Mouse (Mus musculus) A20 (cell line): ENCODE results near the gene Tamm41.
A peak's percentile ranks its signal among the peaks of the same experiment; 100 is the strongest.

Experiments
- DNase-seq: peaks from one replicate; pipeline ENCODE4 v3.0.0-alpha.2; 2011; ENCODE audit warnings: low read depth, low spot score

Tamm41 gene

DNA sequence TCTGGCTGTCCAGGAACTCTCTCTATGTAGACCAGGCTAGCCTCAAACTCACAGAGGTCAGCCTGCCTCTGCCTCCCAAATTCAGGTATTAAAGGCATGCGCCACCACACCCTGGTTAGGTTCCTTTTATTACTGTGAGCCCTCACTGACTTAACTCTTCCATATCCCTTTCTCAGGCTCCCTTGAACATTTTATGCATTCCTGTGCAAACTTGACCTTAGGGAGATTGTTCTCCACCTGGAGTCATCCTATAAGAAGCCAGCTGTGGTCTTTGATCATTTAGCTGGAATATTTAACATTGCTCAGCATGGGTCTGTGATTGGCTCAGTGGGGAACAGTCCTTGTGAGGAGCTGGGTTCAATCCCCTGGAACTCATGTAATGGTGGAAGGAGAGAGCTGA is 63.3 kb downstream of the Tamm41 start:
- no peak for DNase-seq

DNA sequence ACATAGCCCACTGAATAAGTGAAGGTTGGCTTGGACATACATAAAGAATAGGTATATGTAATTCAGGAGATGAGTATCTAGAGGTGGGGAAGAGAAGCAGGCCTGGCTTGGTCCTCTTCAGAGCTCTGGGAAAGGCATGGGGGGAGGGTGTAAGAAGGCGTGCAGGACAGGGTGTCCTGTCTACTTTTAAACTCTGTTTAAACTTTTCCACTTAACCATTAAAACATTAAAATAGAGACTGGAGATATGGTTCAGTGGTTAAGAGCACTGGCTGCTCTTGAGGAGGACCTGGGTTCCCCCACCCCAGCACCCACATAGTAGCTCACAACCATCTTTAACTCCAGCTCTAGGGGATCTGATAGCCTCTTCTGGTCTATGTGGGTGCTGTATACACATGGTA is 64.7 kb downstream of the Tamm41 start:
- DNase-seq, result peak; percentile 55

DNA sequence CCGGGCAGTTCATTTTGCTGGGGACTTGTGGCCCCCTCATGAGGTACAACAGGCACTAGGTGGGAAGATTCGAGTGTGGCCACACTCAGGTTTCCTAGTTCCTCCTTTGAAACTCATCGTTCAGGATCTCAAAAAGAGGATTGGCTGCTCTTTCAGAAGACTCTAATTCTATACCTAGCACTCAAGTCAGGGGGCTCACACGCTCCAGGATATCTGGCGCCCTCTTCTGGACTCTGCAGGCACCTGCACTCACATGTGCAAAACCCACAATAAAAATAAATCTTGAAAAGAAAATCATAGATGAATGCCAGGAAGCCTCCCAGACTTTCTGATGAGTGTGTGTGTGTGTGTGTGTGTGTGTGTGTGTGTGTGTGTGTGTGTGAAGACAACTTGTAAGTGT is 66.8 kb downstream of the Tamm41 start:
- no peak for DNase-seq

DNA sequence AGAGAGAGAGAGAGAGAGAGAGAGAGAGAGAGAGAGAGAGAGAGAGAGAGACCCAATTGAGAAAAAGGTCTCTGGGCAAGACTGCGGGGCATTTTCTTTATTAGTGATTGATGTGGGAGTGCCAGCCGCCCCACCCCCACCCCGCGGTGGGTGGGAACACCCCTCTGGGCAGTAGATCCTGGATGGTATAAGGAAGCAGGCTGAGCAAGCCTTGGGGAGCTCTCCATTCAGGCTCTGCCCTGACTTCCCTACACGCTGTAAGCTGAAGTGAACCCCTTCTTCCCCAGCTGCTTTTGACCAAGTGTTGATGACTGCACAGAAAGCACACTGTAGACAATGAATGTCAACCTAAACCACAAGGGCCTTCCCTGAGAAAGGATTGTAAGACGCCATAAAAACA is 67.3 kb downstream of the Tamm41 start:
- no peak for DNase-seq

DNA sequence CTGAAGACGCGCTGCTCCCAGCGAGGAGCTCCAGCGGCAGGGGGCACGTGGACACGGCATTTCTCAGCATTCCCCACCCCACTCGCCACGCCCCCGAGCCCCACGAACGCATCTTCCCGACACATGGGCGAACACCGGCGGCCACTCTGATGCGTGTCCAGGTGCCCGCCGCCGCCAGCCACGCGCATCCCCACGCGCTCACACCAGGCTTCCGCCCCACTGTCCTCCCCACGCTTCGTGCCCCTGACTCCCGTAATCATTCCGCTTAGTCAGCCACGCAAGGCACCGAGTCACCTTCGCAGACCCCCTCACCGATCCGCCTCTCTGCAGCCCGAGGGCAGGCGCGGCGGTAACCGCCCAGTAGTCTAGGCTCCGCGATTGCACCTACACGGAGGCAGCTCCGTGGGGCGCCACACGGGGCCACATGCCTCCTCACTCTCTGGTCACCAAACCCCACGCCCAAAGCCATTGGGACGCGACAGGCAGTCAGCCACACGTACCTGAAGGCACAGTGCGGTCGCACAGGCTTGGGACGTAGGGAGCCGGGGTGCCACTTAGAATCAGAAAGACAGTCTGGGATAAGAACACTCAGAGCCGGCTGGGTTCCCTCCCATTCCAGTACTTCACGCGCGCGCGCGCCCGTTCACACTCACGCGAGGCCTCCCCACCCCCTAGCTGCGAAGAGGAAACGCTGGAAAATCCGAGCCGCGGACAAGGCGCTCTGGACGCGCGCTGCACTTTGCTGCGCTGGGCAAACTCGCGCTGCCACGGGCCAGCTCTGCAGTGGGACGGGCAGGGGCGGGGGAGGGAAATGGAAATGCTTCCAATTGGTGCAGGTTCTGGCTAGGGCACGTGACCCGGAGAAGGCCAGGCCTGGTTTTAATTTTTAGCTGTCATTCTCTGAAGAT is 68.2 kb downstream of the Tamm41 start, which contains the start of gene Vgll4:
Gene Vgll4, minus strand, starts transcription at position 782 of the 908 bp plus-strand sequence.
- DNase-seq, result peak; percentile 82

DNA sequence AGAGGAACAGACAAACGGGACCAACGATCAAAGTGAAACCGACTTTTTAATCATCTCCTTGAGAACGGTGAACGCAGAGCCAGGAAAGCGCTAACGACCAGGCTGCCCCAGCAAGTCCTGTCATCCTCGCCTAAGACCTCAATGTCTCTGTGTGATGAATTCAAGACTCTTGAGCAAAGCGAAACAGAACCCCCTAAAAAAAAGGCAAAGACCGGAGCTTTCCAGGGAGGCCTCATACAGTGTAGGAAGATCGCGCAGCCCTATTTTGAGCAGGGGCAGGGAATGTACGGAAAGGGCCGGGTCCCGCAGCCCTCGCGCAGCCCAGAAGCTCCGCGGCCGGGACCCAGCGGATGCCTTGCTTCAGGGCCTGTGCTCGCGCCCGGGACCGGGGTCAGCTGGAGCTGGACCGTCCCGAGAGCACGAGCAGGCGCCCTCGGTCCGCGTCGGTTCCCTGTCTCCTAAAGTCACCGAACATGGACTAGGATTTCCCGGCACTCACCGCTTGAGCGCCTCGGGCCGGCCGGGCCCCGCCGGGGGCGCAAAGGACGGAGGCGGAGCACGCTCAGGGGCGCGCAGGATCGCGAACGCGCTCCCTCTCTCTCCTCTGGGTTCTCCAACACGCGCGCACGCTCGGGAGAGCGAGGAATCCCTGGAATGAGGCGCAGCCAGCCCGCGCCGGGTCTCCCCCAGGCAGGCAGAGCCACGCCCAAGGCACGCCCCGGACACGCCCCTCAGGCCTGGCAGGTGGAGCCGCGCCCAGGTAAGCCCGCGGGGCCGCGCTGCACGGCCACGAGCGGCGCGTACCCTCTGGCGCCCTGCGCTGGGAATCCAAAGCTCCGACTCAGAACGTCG is 69.1 kb downstream of the Tamm41 start:
- peak; percentile 82 for DNase-seq

DNA sequence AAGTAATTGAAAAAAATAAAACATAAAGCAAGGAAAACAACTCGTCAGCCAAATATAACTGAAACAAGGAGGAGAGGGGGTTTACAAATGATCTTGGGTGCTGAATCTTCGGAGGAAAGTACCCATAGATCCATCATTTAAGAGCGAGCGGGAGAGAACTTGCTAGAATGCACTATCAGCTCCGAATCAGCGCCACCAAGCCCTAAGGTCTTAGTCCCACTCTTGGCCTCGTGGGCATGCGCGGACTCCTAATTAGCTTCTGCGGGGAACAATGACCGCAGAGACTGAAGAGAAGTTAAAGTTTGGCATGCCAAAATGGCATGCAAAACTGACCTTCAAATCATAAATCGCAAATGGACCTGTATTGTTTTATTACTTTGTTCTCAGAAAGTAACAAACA is 70.1 kb downstream of the Tamm41 start:
- peak; percentile 84 for DNase-seq

DNA sequence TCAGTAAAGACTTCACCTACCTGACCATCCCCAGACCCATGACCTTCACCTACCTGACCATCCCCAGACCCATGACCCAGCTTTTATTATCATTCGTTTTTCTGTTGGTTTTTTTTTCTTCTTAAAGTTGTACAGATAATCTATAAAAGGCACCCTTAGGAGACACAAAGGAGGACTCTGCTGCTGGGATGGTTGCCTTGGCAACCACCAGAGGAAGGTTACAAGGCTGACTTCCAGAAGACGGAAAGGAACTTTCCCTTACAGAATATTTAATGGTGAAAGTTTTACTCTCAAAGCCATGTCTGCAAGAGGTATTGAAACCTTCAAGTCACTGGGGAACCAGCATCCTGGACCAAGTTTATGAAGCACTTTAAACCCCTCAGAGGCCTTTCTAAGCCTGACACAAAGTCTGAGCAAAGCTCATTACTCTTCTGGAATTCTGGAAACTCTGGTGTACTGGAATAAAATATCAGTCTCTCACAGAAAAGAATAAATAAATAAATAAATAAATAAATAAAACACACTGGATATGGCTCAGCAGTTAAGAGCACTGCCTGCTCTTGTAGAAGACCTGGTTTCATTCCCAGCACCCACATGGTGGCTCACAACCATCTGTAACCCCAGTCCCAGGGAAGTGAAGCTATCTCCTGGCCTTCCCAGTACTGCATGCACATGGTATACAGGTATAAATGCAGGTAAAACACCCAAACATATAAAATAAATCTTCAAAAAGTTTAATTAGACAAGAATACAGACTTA is 71.1 kb downstream of the Tamm41 start:
- DNase-seq, result no peak

DNA sequence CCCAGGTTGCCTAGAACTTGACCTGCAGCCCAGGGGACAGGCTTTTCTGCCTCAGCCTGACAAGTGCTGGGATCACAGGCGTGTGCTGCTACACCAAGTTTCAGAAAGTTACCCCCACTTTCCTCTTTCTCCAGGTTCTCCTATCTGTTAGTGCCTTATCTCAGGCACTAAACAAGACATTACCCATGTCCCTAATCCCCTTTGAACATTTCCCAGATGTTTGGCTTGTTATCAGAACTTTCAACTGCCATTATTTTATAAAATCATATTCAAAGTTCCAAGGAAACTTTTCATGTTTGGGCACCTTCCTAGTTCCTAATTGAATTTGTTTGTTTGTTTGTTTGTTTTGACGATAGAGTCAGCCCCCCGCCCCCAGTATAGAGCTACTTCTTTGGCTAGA is 71.9 kb downstream of the Tamm41 start:
- DNase-seq, result no peak

DNA sequence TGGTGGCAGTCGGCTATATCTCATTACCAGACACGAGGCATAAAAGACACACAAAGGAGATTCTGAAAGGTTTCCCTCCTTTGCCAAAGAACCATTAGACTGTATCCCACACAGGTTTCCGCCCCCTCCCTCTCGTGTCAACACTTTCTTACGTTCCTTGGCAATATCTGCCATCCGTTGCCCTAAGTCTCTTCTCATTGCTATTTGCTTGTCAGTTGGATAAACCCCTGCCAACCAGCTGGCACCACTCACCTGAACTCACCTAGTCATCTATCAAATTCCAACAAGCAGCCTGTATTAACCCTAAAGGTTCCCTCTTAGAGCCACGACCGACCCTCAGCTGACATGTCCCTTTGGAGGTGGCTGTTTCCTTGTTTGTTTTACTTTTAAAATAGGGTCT is 72.3 kb downstream of the Tamm41 start:
- DNase-seq, result no peak

DNA sequence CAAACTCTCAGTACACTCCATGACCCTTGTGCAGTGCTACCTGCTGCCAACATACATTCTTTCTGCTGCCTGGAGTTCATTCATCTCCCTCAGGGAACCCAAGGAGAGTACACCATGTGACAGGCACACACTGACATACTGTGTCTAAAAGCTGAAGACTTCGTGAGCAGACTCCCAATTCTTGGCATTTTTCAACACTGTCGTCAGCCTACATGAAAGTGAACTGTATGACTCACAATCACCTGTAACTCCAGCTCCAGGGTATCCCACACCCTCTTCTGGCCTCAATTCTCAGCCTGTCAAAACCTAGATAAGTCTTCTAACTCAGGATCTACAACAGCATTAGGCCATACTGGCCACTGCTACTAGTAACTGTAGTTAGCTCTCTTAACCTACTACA is 73.4 kb downstream of the Tamm41 start:
- DNase-seq, result no peak

DNA sequence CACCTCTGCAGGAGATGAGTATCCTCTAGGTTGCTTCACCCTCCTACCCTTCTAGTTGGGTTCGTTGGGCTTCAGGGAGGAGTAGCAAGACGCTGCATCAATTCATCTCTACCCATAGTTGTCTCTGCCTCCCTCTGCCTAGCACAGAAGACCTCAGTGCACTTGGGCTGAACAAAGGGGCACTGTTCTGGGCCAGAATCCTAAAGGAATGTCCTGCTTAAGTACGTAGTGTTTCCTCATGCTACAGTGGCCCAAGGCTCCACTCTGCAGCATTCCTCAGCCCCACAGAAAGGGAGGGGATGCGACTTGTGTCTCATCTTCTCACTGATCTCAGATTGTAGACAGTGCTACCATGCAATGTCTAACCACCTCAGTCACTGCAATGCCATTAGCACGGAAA is 74.0 kb downstream of the Tamm41 start:
- DNase-seq, result no peak

DNA sequence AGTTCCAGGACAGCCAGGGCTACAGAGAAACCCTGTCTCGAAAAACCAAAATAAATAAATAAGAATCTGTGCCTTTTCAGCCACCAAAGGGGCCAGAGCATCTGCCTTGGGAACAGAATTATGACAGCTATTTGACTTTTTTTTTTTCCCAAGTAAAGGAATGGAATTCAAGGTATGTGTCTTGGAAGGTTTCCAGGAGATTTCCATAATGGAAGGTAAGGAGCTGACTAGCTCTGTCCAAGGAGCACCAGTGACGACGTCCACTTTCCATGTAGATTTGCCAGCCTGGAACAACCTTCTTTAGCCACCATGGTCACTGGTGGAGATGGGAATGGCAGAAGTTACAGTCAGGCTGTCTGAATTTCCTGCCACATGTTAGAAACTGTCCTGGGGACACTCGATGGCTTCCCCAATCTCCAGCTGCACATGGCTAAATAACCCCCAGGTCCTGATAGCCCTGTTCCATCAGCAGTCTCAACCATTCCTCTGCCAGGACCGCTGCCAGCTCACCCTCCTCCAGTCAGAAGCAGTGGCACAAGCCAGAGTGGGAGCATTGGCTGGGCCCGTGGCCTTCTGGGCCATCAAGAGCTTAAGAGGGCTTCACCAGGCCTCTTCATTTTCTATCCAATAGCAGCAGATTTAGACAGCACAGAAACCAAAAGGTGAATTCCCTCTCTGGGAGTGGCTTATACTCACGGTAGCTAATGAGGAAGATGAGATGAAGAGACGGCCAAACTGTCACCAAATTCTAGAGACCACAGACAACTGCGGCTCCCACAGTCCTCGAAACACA is 76.2 kb downstream of the Tamm41 start:
- peak; percentile 75 for DNase-seq

DNA sequence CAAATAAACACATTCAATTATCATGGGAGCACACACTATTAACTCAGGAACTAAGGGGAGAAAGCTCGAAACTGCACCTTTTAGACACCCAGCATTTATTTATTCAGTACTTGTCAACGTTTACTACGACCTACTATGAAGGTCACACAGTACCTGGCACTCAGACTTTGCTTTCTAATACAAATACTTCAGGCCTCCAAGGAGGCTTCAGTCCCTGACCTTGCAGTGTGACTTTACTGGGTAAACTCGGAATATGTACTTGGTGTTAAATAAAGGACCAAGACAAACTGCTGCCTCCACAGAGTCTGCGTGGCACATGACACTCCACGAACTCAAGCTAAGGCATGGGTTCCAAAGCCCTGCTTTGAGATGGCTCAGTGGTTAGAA is 78.7 kb downstream of the Tamm41 start:
- peak; percentile 16 for DNase-seq

DNA sequence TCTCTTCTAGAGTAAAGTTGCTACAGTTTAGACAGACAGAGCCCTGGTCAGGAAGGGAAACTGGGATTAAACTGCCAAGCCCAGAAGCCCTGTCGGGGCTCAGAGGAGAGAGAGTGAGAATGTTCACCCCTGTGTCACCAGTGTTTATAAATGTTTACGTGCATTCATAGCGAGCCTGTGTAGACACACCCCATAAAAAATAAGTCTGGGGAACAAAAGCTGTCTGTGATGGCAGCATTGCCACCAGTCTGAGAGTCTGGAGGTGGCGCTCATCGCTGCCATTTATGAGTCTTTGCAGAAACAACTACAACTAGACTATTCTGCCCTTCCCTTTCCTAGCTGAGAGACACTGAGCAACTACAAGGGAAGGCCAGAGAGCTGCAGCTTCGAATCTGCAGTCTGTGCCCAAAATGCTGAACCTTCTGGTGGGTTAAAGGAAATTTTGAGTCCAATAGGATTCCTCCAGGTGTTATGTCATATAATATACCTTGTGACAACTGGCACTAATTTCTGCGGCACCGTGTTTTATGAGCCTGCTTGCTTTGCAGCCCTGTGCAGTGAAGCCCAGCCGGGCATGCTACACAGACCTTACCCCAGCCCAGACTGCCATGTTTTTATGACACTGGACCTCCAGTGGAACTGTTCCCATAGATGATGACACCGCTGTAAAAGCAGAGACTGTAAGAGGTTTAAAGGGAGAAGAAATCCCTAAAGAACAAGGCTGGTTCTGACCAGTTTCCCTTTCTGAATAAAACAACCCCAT is 79.2 kb downstream of the Tamm41 start:
- DNase-seq, result peak; percentile 76

DNA sequence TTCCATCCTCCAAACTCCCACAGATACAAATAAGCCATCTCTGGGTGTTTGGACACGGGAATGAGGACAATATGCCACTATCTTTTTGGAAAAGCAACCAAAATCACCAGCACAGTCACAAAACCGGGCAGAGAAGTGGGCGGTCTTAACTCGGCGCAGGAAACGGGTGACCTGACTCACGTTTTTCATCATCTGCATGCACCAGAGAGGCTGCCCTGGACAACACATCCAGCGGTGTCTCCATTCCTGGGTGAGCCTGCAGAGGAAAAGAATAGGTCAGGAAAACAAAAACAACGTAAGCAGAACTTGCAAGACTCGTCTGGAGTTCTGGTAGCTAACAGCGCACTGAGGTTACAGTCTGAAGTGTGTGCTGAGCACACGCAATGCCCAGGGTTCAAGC is 79.9 kb downstream of the Tamm41 start:
- DNase-seq, result no peak

DNA sequence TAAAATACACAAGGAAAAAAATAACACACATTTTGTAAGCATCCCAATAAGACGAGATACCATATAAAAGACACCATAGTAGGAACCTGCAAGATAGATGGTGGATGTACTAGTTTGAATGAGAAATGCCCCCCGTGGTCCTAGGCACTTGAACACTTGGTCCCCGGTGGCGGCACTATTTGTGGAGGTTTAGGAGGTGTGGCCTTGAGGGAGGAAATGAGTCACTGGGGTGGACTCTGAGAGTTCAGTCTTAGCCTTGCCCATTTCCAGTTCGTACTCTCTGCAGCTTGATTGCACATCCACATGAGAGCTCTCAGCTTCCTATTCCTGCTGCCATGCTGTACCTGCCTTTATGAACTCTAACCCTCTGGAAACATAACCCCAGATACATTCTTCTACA is 83.2 kb downstream of the Tamm41 start:
- no peak for DNase-seq
